Mouse (Mus musculus) cerebellum, postnatal 10 days (tissue): ENCODE measurements around the gene Myo1b.

Experiments used
- DNase-seq, 2 experiments: peaks; one replicate each; pipeline ENCODE4 v3.0.0; 2021; ENCODE audit warnings: mixed read lengths in 2 of 2

The Myo1b gene

DNA sequence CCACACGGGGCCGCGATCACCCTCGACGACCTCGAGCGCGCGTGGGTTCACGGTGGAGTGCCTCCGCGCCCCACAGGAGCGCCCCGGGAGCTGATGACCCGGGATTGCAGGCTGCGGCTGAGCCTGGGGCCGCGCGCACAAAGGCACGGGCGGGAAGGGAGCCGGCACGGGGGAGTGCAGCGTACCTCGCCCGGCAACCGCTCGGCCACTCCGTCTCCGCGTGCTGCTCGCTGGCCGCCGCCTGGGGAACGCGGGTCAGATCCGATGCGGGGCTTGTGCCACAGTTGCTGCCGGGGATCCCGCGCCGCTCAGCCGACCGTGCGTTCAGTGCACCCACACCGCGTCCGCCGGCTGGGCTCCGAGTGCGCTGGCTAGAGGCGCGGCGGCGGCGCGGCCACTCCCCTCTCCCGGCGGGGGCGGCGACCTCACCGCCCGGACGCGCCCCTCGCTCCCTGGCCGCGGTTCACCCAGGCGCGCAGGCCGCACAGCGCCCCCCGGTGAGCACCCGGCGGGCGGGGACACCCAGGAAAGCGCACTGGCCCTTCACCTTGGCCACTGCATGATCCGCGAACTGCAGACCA lies at the start of gene Myo1b:
Gene Myo1b, minus strand, starts transcription at position 496 of the 581 bp plus-strand sequence.
- DNase-seq, result peak; percentile 66 to 70

DNA sequence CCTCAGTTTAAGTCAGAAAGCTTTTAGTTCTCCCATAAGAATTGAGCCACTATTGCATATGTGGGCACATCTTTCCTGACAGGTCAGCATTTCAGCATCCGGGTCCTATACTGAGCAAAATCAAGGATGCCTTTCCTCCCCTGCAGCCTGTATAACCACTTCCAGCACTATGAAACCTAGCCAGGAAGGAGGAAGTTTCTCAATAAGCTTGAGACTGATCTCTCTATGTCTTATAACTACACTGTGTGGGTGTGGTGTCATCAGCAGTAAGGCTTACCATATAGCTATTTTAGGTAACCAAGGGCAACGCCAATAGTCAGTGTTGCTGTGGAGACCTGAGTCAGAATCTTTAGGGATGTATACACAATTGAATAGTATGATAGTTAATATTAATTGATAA lies 48.8 kb upstream of the Myo1b start:
- DNase-seq, result no peak

DNA sequence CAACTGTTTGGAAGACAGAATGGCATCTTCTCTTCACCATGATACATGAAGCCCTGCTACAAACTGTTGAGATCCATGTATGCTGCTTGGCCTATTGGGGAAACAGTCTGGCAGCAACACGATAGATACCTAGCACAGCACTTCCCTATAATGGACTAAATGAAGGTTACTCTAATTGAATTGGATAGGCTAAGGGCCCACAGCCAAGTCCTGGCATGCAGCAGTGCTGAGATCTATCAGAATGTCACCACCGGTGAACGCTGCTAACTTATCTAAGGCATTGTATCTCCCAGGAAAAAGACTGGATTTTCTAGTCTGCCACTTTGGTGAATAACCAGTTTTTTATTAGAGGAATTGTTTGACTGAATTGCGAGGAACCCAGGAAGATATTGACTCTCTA lies 31.2 kb upstream of the Myo1b start:
- DNase-seq, result peak; percentile 65 to 80

DNA sequence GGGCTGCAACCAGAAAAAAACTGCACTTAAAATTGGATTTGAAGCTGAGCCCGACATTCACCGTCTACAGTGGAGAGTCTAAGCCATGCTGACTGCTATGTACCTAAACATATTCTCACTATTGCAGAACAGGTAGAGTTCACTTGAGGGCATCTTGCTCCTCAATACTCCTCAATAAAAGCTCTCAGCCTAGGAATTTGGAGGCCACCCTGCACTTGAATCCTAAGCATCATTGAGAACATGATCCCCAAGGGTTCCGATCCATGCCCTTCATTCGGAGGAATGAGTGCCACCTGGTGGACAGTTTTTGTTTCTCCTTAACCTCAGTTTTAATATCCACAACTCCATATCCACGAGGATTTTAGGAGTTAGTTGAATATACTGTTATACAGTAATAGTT lies 28.9 kb upstream of the Myo1b start:
- peak; percentile 78 to 87 for DNase-seq

DNA sequence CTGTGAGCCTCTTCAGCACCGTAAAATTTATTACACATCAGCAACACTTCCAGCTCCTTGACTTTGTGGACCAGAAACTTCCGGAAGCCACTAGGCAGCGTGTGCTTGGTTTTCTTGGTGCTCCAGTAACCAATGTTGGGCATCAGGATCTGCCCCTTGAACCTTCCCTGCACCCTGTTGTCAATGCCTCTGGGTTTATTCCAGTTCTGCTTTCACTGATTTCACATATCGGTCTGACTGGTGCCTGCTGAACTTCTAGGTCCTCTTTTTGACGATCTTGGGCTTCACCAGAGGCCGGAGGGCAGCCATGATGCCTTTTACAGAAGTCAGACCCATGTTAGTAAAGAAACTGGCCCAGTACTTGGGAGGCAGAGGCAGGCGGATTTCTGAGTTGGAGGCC lies 22.5 kb upstream of the Myo1b start:
- DNase-seq, result no peak

DNA sequence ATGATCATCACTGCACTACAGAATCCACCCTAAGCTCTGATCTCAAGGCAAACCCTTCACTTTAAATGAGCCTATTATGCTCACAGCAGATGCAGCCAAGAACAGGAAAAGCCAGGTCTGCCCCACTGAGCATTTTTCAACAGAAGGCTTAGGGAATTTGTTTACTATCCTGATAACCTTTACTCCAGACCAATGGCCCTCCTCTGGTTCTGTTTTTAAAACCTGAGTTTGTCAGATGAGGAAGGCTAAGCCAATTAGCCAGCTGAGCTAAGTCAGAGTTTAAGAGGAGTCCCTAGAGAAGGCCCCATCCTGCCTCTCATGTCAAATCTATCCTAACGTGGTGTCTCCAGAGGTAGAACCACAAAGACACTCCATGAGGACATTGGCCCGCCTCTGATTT lies 19.1 kb upstream of the Myo1b start:
- DNase-seq, result no peak

DNA sequence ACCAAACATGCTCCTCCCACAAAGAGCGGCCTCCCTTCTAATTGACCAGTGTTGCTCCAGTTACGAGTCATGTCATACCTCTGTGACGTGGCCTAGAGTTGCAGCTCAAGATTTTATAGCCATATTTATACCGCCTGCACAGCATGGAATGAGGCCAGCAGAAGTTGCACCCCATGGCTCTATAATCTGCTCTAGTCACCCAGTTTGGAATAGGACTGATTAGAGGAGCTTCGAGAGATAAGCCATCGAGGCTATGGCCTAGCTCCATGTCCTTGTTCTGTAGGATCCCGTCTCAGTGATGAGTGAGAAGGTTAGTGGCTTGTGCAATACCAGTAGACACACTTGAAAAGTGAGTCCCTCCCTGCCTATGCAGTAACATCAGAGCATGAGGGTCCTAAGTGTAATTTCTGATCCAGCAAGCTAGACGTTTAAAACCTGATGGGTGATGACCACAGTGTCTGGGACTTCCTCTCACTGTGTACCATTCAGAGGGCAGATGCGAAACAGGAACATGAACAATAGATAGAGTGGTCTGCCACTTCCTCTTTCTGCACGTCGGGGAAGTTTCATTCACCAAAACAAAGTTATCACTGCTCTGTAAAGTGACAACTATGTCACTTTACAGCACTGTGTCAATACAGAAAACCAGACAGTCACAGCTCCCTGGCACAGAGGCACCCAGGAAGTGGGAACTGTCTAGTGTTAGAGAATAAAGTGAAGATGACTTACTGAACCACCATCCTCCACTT lies 18.5 kb upstream of the Myo1b start:
- DNase-seq, result no peak

DNA sequence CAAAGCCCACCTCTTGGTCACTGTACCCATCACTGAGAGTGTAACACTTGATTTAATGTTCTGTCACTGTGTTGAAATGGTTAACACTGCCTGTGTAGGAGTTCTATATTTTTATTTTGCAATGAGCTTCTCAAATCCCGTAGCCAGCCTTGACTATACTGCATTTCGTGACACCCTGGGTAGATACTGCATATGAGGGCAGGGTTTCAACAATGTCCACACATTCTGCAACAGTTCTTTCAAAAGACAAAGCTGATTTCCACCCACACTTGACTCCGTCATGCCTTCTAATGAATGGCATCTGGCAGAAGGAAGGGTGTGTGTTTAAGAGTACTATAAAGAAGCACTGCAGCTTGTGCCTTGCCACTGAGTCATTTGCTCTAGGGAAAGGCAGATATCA lies 17.0 kb upstream of the Myo1b start:
- no peak for DNase-seq

DNA sequence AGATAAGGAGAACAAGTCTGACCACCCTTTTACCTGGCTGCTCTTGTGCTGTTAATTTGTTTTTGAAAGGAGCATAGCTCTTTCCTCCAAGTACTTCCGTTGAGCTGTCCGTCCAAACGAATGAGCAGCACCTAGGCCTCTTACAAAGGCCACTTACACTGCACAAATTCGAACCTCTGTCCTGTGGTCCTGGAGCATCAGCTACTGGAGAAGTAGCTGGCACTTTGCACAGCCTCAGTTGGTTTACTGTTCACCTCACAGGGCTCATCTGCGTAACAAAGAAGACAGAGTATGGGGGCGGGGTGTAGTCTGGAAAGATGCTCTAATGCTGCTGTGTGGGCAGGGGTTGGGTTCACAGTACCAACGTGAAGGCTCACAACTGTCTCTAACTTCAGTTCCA lies 15.7 kb upstream of the Myo1b start:
- DNase-seq, result no peak

DNA sequence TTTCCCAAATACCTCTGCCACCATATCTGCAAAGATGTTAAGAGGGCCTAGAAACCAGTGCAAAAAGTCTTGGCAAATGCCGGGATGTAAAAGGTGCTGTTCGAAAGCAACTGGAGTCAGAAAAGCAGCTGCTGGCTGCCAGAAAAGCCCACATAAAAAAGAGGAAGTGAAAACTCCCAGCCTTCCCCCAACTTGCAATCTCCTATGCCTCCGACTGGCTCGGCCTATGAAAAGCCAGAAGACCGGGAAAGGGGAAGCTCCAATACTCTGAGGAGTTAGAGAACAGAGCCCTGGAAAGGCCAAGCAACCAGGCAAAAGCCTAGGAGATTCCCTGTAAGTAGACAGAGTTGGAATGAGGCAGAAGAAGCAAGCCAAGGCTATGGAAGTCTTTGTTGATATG lies 14.7 kb upstream of the Myo1b start:
- DNase-seq, result no peak

DNA sequence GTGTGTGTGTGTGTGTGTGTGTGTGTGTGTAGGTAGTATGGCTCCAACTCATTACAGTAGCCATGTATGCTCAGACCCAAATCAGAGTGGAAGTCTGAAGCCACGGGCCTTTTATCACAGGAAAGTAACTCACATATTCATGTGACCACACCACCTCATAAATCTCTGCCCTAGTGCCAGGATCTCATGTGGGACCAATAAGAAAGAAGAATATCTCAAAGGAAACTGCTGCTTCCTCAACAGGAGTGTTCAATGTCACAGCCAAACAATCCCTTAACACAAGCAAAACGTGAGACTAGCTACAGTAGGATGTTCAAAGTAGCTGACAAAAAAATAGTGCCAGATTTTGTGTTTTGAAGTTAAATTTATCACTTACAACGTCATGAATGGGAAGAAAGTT lies 13.7 kb upstream of the Myo1b start:
- no peak for DNase-seq

DNA sequence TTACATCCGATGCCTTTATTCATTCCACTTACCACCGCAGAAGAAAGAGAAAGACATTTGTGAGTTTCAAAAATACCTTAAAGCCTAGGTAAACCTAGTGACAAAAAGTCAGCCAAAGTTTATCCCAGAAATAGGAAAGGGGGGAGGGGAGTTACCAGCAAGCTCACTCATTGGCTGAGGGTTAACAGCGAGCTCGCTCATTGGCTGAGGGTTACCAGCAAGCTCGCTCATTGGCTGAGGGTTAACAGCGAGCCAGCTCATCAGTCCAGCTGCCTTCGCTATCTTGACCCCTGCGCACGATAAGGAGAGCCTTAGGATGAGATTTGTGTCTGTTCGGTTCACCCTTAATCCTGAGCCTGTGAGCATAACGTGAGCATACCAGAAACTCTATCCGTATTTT lies 6.9 kb upstream of the Myo1b start:
- DNase-seq, result no peak

DNA sequence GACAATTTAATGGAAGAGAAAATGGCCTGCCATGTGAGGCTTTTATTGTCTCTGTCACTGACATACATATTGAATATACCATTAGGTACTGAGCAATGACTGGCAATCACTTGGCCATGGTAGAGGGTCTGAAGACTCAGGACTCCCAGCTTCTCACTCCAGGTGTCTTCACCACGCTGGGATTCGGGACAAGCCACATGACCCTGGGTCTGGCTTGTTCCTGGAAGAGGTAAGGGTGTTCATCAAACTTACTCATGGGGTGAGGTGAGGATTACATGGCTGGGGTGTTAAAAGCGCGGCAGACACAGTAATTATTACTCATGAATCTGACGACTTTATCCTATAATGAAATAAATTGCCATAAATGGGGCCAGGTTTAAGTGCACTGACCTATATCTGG lies 405 bp upstream of the Myo1b start:
- DNase-seq, result no peak

DNA sequence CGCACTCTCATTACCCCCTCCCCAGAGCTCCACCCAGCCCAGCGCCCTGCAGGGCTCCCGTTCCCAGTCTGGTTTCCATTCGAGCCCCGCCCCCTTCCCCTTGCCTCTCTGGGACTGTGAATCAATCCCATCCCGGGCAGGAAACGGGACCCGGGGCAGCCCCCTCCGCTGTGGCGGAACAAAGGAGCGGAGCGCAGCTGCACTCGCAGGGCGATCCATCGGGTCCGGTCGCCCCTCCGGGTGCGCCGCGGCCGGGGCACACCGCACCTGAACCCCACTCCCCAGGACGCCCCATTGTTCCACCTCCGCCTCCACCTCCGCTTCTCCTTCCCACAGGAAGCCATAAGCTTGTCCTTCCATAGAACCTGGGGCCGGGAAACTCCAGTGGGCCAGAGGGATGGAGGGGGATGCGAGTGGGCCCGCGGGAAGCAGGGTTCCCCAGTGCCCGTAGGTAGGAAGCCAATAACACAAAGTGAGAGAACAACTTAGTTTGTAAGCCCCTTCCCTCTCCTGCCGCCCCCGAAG lies 758 bp downstream of the Myo1b start:
- DNase-seq, result peak; percentile 81 to 86

DNA sequence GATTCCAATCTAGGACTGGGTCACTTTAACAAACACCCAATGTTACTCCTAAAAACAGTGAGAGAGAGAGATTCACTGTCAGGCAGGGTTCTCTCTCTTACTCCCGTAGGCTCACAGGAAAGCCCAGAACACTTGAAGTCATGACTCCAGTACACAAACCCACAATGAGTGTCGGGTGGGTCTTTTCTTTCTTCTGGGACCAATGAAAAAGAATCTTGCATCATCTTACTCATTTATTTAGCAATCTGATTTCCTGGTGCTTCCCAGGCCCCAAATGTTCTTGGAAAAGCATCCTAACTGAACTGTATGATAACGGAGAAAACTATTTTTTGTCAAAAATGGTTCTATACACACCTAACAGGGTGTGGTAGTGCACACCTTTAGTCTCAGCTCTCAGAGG lies 1.8 kb downstream of the Myo1b start:
- no peak for DNase-seq

DNA sequence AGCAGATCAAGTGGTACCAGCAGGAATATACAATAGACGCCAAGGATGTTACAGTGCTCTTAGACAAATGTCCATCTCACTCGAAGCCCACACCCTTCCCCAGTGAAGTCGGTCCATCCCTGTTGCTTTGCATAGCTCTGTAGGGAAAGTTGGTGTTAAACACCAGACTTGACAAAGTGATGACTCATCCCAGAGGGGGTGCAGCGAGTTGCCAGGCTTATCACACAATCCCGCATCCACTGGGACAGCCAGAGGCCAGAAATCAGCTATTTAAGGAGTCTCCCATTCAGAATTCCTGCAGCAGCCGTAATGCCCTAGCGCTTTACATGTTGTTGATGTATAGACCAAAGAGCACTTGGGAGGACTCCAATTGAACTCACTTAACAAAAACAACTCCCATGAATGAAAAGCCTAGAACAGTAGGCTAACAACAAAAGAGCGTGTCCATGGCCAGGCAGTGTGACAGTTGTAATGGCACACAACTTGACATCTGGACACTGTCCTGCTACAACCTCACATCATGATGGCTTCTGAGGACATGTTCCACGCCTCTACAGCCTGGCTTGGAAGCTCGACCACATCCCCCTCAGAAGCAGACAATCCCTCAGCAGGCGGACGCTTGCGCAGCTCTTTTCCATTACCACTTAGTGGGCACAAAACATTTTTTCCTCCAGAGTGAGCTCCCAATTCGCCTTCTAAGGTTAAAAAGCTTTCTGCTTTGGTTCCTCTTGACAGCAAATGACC lies 2.6 kb downstream of the Myo1b start:
- DNase-seq, result peak in 1 of 2 experiments; percentile 18

DNA sequence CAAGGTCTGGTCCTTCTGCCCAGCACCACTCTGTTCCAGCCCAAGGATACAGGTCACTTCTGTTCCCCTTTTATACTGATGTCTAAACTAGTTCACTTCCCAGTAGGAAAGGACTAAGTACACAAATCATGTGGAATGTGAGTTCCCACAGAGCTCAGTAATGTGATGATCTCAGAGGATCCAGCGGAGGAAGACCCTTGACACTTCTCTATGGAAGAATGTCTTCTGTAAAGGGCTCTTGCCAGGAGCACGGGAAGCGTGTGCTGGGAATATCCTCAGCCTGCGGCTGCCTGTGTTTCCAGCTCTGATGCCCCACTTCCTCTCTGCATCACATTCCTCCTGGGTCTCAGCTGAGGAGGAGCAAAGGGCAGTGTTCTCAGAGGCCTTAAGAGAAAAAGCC lies 4.5 kb downstream of the Myo1b start:
- DNase-seq, result no peak

DNA sequence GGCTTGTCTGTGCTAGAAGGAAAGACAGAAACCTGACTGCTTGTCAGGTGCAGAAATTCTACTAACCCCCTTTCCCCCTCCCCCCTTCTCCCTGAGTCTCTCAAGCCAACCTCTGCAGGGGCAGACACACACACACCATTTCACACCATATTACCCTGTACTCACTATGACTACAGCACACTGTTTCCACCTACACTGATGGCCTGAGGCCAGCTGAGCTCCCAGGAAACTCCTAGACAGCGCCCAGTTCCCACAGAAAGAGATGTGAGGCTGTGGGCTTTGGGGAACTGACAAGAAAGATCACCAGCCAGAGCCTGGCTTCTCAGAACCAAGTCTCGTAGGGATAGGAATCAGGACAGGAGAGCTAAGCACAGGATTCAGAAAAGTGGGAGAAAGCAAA lies 6.7 kb downstream of the Myo1b start:
- no peak for DNase-seq

DNA sequence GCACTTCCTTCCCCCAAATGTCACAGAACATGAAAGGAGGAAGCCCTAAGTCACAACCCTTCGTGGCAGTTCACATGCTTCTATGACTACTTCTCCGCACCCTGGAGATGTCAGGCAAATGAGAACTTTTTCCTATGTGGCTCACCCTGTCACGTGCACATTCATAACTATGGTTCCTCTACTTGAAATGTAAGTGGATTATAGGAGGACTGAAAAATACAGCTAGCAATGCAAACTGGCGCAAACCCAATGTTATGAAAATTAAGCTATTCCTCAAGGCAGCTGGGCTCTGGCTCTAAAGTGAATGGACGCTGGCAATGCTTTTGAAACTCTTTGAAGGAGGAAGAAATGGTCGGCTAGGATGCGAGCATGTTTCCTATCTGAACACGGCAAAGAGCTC lies 8.1 kb downstream of the Myo1b start:
- no peak for DNase-seq

DNA sequence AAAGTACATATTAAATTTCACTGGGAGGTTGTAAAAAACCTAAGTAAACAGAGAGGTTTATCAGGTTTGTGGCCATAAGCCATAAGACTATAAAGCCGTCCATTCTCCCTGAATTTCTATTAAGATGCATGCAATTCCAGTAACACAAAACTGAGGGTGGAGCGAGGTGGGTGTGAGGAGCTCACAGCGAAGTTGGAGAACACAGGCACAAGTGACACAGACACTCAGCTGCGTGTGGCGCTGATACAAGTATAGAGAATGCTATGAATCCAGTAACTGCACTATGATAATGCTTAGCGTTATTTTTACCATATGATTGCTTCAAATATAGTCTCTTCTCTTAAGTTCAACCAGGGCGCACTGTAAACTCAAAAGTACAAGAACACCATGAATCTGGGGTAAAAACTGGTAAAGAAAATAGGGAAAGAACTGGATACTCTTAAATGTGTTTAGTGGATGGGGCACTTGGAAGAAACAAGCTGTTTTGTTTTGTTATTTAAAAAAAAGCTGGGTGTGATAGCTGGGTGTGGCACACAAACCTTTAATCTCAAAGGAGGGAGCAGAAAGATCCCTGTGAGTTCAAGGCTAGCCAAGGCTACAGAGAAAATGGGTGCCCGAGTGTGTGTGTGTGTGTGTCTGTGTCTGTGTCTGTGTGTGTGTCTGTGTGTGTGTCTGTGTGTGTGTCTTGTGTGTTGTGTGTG lies 9.5 kb downstream of the Myo1b start:
- no peak for DNase-seq

DNA sequence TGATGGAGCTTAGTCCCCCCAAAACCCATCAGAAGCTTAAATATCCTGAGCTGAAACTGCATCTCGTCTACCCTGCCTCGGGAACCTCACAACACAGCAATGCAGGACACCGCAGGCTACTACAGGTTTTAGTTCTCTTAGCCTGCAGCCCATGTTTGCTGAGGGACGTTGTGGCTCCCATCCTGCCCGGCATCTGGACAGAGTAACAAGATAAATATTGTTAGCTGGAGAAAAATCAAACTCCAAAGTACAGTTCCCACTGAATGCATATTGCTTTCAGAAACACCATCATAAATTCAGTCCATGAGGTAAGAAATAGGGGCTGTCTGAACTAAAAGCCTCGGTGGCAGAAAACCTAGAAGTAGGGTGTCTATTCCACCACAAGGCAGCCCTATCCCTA lies 10.8 kb downstream of the Myo1b start:
- no peak for DNase-seq

DNA sequence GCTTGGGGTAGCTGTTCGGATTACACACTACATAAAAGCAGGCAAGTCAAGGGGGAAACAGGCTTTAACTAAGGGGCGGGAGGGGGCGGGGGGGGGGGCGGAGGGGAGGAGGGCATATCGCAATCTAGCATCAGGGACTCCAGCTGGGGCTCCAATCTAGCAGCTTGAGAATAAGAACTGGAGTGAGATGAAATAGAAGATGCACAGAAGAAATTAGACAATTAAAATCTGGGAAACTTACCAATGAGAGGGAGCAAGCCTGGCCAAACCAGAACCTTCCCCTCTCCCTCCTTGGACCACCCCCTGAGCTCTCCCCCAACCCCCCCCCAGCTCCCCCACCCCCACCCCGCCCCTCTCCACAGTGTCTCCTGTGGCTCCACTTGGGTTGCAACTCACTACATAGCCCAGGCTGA lies 18.7 kb downstream of the Myo1b start:
- no peak for DNase-seq

DNA sequence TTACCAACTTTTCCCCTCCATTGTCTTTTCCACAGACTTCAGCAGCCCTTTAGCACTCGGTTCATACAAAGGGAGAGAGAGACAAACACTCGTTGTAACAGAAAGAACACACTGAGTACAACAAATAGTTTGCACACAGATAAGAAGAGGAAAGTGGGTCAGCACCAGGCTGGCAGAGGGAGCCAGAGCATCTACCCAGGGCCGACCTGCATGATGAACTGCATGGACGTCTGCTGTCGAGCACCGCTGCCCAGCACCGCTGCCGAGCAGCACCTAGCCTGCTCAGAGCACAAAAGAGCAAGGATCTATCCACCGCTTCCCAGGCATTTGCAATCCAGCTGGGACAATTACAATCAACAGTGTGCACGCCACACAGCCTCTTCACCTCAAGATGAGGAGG lies 19.9 kb downstream of the Myo1b start:
- no peak for DNase-seq
